Mouse (Mus musculus): ENCODE measurements around the gene Vamp4.
"Not testable (repeated sequence)": the region's sequence is repeated elsewhere in the genome, so short reads cannot be mapped to it uniquely, and the experiment has no call there.

Gene Vamp4

GRCm38 (mm10) chr1:162589443-162589842, 19.1 kb downstream of the Vamp4 start:
- DNase-seq (ENCODE audit: low spot score in 2 of 2) = no peak

- no peak for DNase-seq (ENCODE audit: low spot score in 2 of 2)
Measured at GRCm38 (mm10) chr1:162590415-162590997, 20.2 kb downstream of the Vamp4 start.

- no peak for DNase-seq (ENCODE audit: low spot score in 2 of 2)
Measured at GRCm38 (mm10) chr1:162597379-162598102, 27.2 kb downstream of the Vamp4 start.

GRCm38 (mm10) chr1:162599617-162600016, 29.3 kb downstream of the Vamp4 start:
- no peak for DNase-seq (ENCODE audit: low spot score in 2 of 2)

GRCm38 (mm10) chr1:162601288-162601687, 31.0 kb downstream of the Vamp4 start:
- DNase-seq (ENCODE audit: low spot score in 2 of 2) = no peak

- DNase-seq (ENCODE audit: low spot score in 2 of 2) = no peak
Measured at GRCm38 (mm10) chr1:162608127-162608526, 37.8 kb downstream of the Vamp4 start.

- DNase-seq (ENCODE audit: low spot score in 2 of 2) = no peak
Measured at GRCm38 (mm10) chr1:162609633-162610250, 39.4 kb downstream of the Vamp4 start.

GRCm38 (mm10) chr1:162611191-162611590, 40.9 kb downstream of the Vamp4 start:
- DNase-seq (ENCODE audit: low spot score in 2 of 2) = no peak

GRCm38 (mm10) chr1:162615511-162615910, 45.2 kb downstream of the Vamp4 start:
- no peak for DNase-seq (ENCODE audit: low spot score in 2 of 2)

GRCm38 (mm10) chr1:162620487-162620886, 50.2 kb downstream of the Vamp4 start:
- no peak for DNase-seq (ENCODE audit: low spot score in 2 of 2)

- no peak for DNase-seq (ENCODE audit: low spot score in 2 of 2)
Measured at GRCm38 (mm10) chr1:162623895-162624294, 53.6 kb downstream of the Vamp4 start.

GRCm38 (mm10) chr1:162625229-162625628, 54.9 kb downstream of the Vamp4 start:
- no peak for DNase-seq (ENCODE audit: low spot score in 2 of 2)

- DNase-seq (ENCODE audit: low spot score in 2 of 2) = not testable (repeated sequence)
Measured at GRCm38 (mm10) chr1:162627821-162628220, 57.5 kb downstream of the Vamp4 start.

GRCm38 (mm10) chr1:162628326-162628725, 58.0 kb downstream of the Vamp4 start:
- DNase-seq (ENCODE audit: low spot score in 2 of 2) = not testable (repeated sequence)

- not testable (repeated sequence) for DNase-seq (ENCODE audit: low spot score in 2 of 2)
Measured at GRCm38 (mm10) chr1:162635291-162635931, 65.1 kb downstream of the Vamp4 start.

- DNase-seq (ENCODE audit: low spot score in 2 of 2) = no peak
Measured at GRCm38 (mm10) chr1:162636516-162636915, 66.2 kb downstream of the Vamp4 start.

- DNase-seq (ENCODE audit: low spot score in 2 of 2) = no peak
Measured at GRCm38 (mm10) chr1:162638535-162638934, 68.2 kb downstream of the Vamp4 start.

- DNase-seq (ENCODE audit: low spot score in 2 of 2) = no peak
Measured at GRCm38 (mm10) chr1:162639051-162639750, 68.9 kb downstream of the Vamp4 start, which contains the start of gene Myoc. TSS of gene Myoc (plus strand) at chr1:162639155.

GRCm38 (mm10) chr1:162639861-162640260, 69.5 kb downstream of the Vamp4 start:
- no peak for DNase-seq (ENCODE audit: low spot score in 2 of 2)

- DNase-seq (ENCODE audit: low spot score in 2 of 2) = no peak
Measured at GRCm38 (mm10) chr1:162642591-162642990, 72.3 kb downstream of the Vamp4 start.

GRCm38 (mm10) chr1:162643752-162644151, 73.4 kb downstream of the Vamp4 start:
- DNase-seq (ENCODE audit: low spot score in 2 of 2) = peak; percentile 6 to 18

Measured in frontal cortex, postnatal 25 days (tissue).